Comparison of ENCODE assay signal across 17 mouse cellular contexts in the genomic region with DNA sequence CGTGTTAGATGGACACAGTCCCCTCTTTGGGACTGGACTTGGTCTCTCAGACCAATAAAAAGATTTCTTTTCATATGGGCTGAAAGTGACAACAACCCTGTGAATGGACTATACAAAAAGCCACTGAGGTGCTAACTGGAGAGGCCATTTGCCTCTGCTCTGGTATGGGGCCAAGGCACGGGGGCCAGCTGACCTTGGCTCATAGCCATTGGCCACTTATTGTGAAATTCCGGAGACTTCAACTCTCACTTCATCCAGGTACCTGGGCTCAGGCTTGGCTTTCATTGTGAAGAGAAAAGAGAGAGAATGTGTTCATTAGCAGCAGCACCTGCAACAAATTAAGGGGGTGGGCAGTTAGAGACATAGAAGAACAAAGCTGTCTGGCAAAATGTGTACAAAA. TPM values are rescaled to one million over a fixed set of nuclear protein-coding genes. Genes with fewer than 3 reads are reported as not detected.
A peak's percentile ranks its signal among the peaks of the same experiment; 100 is the strongest.
DNase-seq lines count a peak whose midpoint lies in the region; TF ChIP-seq lines count a peak whose summit lies in the region.
"Had no signal": no experiment of that assay in that cellular context is flagged by ENCODE, and none has a peak within 500 bp of the region (broad histone marks: within the 10 kb centered on the region; RNA-seq: fewer than 3 reads in every experiment).

No protein-coding gene starts in this region.

- H3K4me1 ChIP-seq in lung, adult 2 months (ENCODE audit: control insufficient read depth, insufficient read depth, low read length), result no peaks in the 10 kb centered on the region; the same call in 1 of the 2 replicates
- peaks cover 5% of the 10 kb centered on the region for H3K4me1 ChIP-seq in testis, adult 2 months (ENCODE audit: control insufficient read depth, insufficient read depth, low read length)

- H3K27ac ChIP-seq in testis, adult 2 months (ENCODE audit: control insufficient read depth, insufficient read depth, low read depth, low read length), result no peak overlapping the region
- H3K27ac ChIP-seq: embryonic facial prominence, embryonic 13.5 days; forebrain, embryonic 15.5 days; heart, embryonic 13.5 days; hindbrain, embryonic 15.5 days had no signal

- no peak for TF ChIP-seq CTCF in lung, adult 2 months (IDR thresholded peaks at IDR 0.05; ENCODE audit: insufficient read depth, low read length)
- no peak for TF ChIP-seq CTCF in testis, adult 2 months (IDR thresholded peaks at IDR 0.05; ENCODE audit: control insufficient read depth, insufficient read depth, insufficient replicate concordance, low read depth, low read length)

- H3K27me3 ChIP-seq in testis, adult 2 months (ENCODE audit: control insufficient read depth, insufficient read depth, low read length), result no peaks in the 10 kb centered on the region; the same call in 1 of the 2 replicates

- TF ChIP-seq POLR2A in lung, adult 2 months (IDR thresholded peaks at IDR 0.05; ENCODE audit: borderline replicate concordance, extremely low read depth, low read depth, low read length), result no peak
- no peak for TF ChIP-seq POLR2A in testis, adult 2 months (IDR thresholded peaks at IDR 0.05; ENCODE audit: control insufficient read depth, low read depth, low read length)

- 61% methylated on average over 3 of the region's 3 CpGs for WGBS in lung, adult 2 months

- no peaks in the 10 kb centered on the region for H3K36me3 ChIP-seq in testis, adult 2 months (ENCODE audit: control insufficient read depth, insufficient read depth, low read length)
- H3K36me3 ChIP-seq: embryonic facial prominence, embryonic 13.5 days; forebrain, embryonic 15.5 days; heart, embryonic 13.5 days; hindbrain, embryonic 15.5 days had no signal

- DNase-seq in adrenal gland, postnatal 10 days, result peak; percentile 62
- DNase-seq in adrenal gland, postnatal 4 days (ENCODE audit: low spot score in 2 of 2), result no peak
- peak; percentile 19 for DNase-seq in lung, postnatal 10 days
- DNase-seq in lung, adult 2 months, result no peak
- DNase-seq in testis, postnatal 14 days (ENCODE audit: low spot score), result no peak
- no peak for DNase-seq in thymus, postnatal 10 days (ENCODE audit: low spot score in 2 of 2)
- no peak for DNase-seq in spleen, adult 18-20 months
- DNase-seq: cerebellum, adult 18-20 months; cerebellum, postnatal 36 days; gastrocnemius, postnatal 36 days; heart, adult 11 months; heart, postnatal 36 days had no signal

- no peak overlapping the region for H3K4me3 ChIP-seq in lung, adult 2 months (replicated peaks; ENCODE audit: extremely low read depth, low read depth, low read length)
- H3K4me3 ChIP-seq in testis, adult 2 months (ENCODE audit: control insufficient read depth, low read depth, low read length), result peak overlapping the region; percentile 32
- H3K4me3 ChIP-seq: embryonic facial prominence, embryonic 13.5 days; forebrain, embryonic 15.5 days; heart, embryonic 13.5 days; hindbrain, embryonic 15.5 days had no signal

RNA-seq across cellular contexts. Expression of gene Ntng2, which starts 4.3 kb away (rescaled TPM):
- 10 to 100 TPM; 16.2 to 24.2 TPM for total RNA-seq in adrenal gland, postnatal 10 days (2021)
- 10 to 100 TPM; 31.5 to 32.3 TPM for total RNA-seq in adrenal gland, postnatal 4 days (2021)
- polyA plus RNA-seq in lung, adult 2 months (2012; rRNA removed), result 44.7 and 51.7 TPM in 2 replicates
- polyA plus RNA-seq in testis, adult 2 months (2012; rRNA removed), result 1.4 and 2.0 TPM in 2 replicates

Comparison
In these comparisons a context has a peak if more than half of its experiments do, and no peak if none do; other contexts are left out.
1. DNase-seq: peak in adrenal gland, postnatal 10 days (single experiment) and lung, postnatal 10 days (single experiment); none in adrenal gland, postnatal 4 days (0 of 2), lung, adult 2 months (single experiment), testis, postnatal 14 days (single experiment), thymus, postnatal 10 days (0 of 2) and spleen, adult 18-20 months (0 of 2).